Mouse (Mus musculus) kidney, adult 2 months (tissue): ENCODE measurements around the gene Pcolce. TPM values are rescaled to one million over a fixed set of nuclear protein-coding genes. Genes with fewer than 3 reads are reported as not detected.
A peak's percentile ranks its signal among the peaks of the same experiment; 100 is the strongest.

Experiments
- DNase-seq: peaks from one replicate; pipeline ENCODE4 v3.0.0; 2021
- H3K27ac ChIP-seq: fragments of 200-500 bp; 2 replicates; pipeline ENCODE4 v1.5.1; 2012; ENCODE audit warnings: low read depth, low read length, control low read depth, inconsistent platforms; ENCODE audit not compliant: insufficient read depth
- H3K27me3 ChIP-seq: fragments of 200-500 bp; replicated peaks from 2 replicates; pipeline ENCODE4 v1.6.1; 2012; ENCODE audit warnings: mild to moderate bottlenecking, moderate library complexity, low read length, inconsistent platforms; ENCODE audit not compliant: control insufficient read depth, insufficient read depth
- H3K36me3 ChIP-seq: fragments of 200-500 bp; 2 replicates; pipeline ENCODE4 v1.6.1; 2012; ENCODE audit warnings: mild to moderate bottlenecking, moderate library complexity, low read length, inconsistent platforms; ENCODE audit not compliant: control insufficient read depth, insufficient read depth
- H3K4me1 ChIP-seq: fragments of 200-500 bp; 2 replicates; pipeline ENCODE4 v1.6.1; 2011; ENCODE audit warnings: low read length; ENCODE audit not compliant: control insufficient read depth, insufficient read depth
- H3K4me3 ChIP-seq: fragments of 200-500 bp; 2 replicates; pipeline ENCODE4 v1.5.1; 2011; ENCODE audit warnings: mild to moderate bottlenecking, low read depth, low read length, control low read depth; ENCODE audit not compliant: insufficient read depth
- CTCF ChIP-seq: fragments of 200-500 bp; conservative IDR thresholded peaks from 2 replicates; pipeline ENCODE4 v1.5.1; 2011; ENCODE audit warnings: low read depth, mild to moderate bottlenecking, control low read depth, low read length, moderate library complexity, mixed read lengths; ENCODE audit not compliant: insufficient read depth, insufficient read length
- POLR2A ChIP-seq: fragments of 200-500 bp; IDR thresholded peaks from one replicate; pipeline ENCODE4 v1.6.1; 2011; ENCODE audit warnings: low read depth, low read length, control low read depth
- WGBS: fragments of 180-500 bp; shearing (Covaris S2); methylation state at CpG from one replicate; pipeline ENCODE4 v1.1.7; 2018; 5-methylcytosine and 5-hydroxymethylcytosine counted together
- polyA plus RNA-seq: library from polyadenylated mRNA; depleted of rRNA; stranded (reverse); fragments of >200 nt; gene quantifications from 2 replicates; pipeline ENCODE4 v1.2.3, GENCODE M21; 2012

The Pcolce gene
- polyA plus RNA-seq, 1 experiment: 160 TPM

GRCm38 (mm10) chr5:137574470-137574901 is 39.1 kb downstream of the Pcolce start:
- WGBS: 11% methylated on average over 27 of the region's 27 CpGs
- Histone ChIP-seq H3K4me3 (peak overlapping the region; percentile 1; the same call in 1 of the 2 replicates), H3K4me1 (no peaks in the 10 kb centered on the region), H3K36me3 (no peaks in the 10 kb centered on the region), H3K27ac (no peak overlapping the region), H3K27me3 (no peaks in the 10 kb centered on the region)
- TF ChIP-seq POLR2A (no peak), CTCF (no peak; the same call in 1 of the 2 replicates)
- DNase-seq: peak; percentile 40

DNA sequence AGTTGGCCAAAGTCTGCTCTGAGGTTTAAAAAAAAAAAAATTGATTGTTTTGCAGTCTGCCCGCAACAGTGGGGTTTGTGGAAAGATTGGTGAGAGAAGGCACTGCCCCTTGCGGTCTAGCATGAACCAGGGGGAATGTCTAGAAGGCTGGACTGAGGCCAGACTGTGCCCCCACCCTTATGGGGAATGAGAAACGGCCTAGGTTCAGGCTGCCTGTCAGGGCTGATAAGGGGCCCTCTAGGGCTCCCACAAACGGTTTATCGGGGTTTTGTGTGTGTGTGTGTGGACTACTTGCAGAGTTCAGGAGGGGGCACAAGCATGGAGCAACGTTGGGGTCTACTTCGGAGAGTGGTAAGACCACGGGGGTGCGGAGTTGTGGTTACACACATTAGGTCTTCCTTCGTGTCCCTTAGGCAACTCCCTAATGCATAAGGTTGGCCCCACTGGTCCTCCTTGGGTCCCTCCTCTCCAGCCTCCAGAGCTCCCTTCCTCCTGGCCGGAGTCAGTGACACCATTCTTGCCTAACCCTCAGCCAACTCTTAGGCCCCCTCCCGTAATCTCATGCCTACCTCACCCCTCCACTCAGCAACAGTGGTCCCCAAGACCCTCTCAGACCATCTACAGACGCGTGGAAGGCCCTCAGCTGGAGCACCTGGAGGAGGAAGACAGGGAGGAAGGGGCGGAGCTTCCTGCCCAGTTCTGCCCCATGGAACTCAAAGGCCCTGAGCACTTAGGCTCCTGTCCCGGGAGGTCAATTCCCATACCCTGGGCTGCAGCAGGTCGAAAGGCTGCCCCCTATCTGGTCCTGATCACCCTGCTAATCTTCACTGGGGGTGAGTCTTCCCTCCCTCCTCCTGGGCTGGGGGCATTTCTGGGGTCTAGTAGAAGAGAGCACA is 42.6 kb downstream of the Pcolce start:
- Histone ChIP-seq H3K4me1 (no peaks in the 10 kb centered on the region), H3K27me3 (no peaks in the 10 kb centered on the region), H3K4me3 (no peak overlapping the region), H3K27ac (no peak overlapping the region), H3K36me3 (no peaks in the 10 kb centered on the region)
- WGBS: 76% methylated on average over 17 of the region's 17 CpGs
- TF ChIP-seq POLR2A (no peak), CTCF (no peak; the same call in 1 of the 2 replicates)
- no peak for DNase-seq

DNA sequence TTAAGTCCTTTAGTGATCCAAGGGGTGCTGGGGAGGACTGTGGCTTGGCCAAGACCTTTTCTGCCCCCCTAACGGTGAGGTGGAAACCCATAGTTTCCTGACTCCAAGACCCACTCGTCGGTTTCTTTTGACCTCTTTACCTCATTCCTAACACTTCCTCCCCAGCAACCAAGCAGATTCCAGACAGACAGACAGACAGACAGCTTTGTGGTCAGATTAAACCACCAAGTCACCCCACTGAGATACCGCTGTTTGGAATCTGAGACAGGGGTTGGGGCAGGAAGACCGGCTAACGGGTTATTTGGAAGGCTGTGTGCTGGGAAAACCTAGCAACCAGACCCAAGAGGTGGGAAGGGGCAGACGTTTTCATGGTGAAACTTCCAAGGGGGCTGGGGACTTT is 43.4 kb downstream of the Pcolce start:
- Histone ChIP-seq H3K27ac (no peak overlapping the region), H3K4me3 (no peak overlapping the region), H3K27me3 (no peaks in the 10 kb centered on the region), H3K4me1 (no peaks in the 10 kb centered on the region), H3K36me3 (no peaks in the 10 kb centered on the region)
- TF ChIP-seq POLR2A (no peak), CTCF (no peak)
- no peak for DNase-seq
- WGBS: 42% methylated on average over 7 of the region's 7 CpGs

- whole genome bisulfite sequencing: 25% methylated on average over 9 of the region's 9 CpGs
- no peak within 1 kb of the TSS for H3K4me3 ChIP-seq
- no peak within 1 kb of the TSS for H3K27ac ChIP-seq
- TF ChIP-seq POLR2A (no peak), CTCF (no peak)
- peak; percentile 77 for DNase-seq
- H3K27me3 ChIP-seq: no peaks in the 10 kb centered on the region
- no peaks in the 10 kb centered on the region for H3K36me3 ChIP-seq
- no peaks in the 10 kb centered on the region for H3K4me1 ChIP-seq
Observed at GRCm38 (mm10) chr5:137569665-137570064, 43.9 kb downstream of the Pcolce start, which contains the start of gene Tfr2. Tfr2 (plus strand) TSS chr5:137569840.

DNA sequence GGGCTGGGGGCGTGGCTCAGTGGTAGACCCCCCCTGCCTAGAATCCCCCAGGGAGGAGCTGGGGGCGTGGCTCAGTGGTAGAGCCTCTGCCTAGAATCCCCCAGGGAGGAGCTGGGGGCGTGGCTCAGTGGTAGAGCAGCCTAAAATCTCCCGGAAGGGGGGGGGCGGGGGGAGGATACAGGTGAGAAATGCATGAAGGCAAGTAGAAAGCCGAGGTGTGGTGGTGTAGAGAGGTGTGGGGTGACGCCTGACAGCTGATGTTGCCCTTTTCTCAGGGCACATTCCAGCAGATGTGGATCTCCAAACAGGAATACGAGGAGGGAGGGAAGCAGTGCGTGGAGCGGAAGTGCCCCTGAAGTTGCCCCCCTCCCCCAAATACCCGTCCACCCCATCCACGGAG is 44.6 kb downstream of the Pcolce start:
- H3K4me1 ChIP-seq: no peaks in the 10 kb centered on the region
- no peaks in the 10 kb centered on the region for H3K36me3 ChIP-seq
- no peak for TF ChIP-seq POLR2A
- no peak for TF ChIP-seq CTCF
- H3K27me3 ChIP-seq: no peaks in the 10 kb centered on the region
- no peak overlapping the region for H3K27ac ChIP-seq
- DNase-seq: no peak
- WGBS: 76% methylated on average over 12 of the region's 12 CpGs
- no peak overlapping the region for H3K4me3 ChIP-seq

DNA sequence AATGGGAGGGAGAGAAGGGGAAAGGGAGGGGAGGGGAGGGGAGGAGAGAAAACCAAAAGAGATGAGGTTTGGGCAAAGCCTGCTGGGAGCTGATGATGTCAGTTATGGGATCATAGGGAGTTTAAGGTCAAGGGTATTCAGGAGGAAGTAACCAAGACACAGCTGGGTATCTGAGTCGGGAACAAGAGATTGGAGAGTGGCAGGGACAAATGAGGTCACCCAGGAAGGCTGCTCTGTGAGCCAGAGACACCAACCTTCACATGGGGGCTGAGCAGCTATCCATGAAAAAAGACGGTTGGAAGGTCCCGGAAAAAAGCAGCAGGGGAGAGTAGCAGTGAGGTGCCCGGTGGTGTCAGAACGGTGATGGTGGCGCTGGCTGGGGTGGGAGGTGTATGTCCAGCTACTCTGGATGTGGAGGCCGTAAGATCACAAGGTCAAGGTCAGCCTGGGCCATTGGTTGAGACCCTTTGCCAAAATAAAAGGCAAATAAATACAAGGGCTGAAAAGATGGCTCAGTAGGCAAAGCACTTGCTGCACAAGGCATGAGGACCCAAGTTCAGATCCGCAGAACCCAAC is 45.3 kb downstream of the Pcolce start:
- no peak for TF ChIP-seq POLR2A
- TF ChIP-seq CTCF: no peak
- Histone ChIP-seq H3K36me3 (no peaks in the 10 kb centered on the region), H3K4me3 (no peak overlapping the region), H3K27me3 (no peaks in the 10 kb centered on the region), H3K27ac (no peak overlapping the region), H3K4me1 (no peaks in the 10 kb centered on the region)
- 68% methylated on average over 8 of the region's 8 CpGs for WGBS
- DNase-seq: no peak

- H3K4me3 ChIP-seq: no peak overlapping the region
- WGBS: 97% methylated on average over 5 of the region's 5 CpGs
- no peak for DNase-seq
- TF ChIP-seq CTCF (no peak), POLR2A (no peak)
- H3K4me1 ChIP-seq: no peaks in the 10 kb centered on the region
- no peaks in the 10 kb centered on the region for H3K27me3 ChIP-seq
- H3K36me3 ChIP-seq: no peaks in the 10 kb centered on the region
- no peak overlapping the region for H3K27ac ChIP-seq
Observed at GRCm38 (mm10) chr5:137566416-137566815, 47.2 kb downstream of the Pcolce start.
